Mouse (Mus musculus) E14TG2a.4 (cell line): Measurements from ENCODE around the gene Ntn4.

Source experiments
- H3K27me3 ChIP-seq: 2 replicates; pipeline ENCODE4 v1.6.1; 2014; ENCODE audit warnings: low read length, control low read depth; ENCODE audit not compliant: insufficient read depth
- H3K36me3 ChIP-seq: 2 replicates; pipeline ENCODE4 v1.6.1; 2014; ENCODE audit warnings: low read length, control low read depth; ENCODE audit not compliant: insufficient read depth
- H3K4me1 ChIP-seq: replicated peaks from 2 replicates; pipeline ENCODE4 v1.6.1; 2014; ENCODE audit warnings: low read depth, low read length, control low read depth
- H3K4me3 ChIP-seq: replicated peaks from 2 replicates; pipeline ENCODE4 v1.5.1; 2014; ENCODE audit warnings: mild to moderate bottlenecking, low read length
- H3K9me3 ChIP-seq: 2 replicates; pipeline ENCODE4 v1.6.1; 2014; ENCODE audit warnings: low read length, control low read depth
- CTCF ChIP-seq: conservative IDR thresholded peaks from 2 replicates; pipeline ENCODE4 v1.5.1; 2014; ENCODE audit warnings: low read length
- NANOG ChIP-seq: IDR thresholded peaks from 2 replicates; pipeline ENCODE4 v1.6.1; 2014; ENCODE audit warnings: borderline replicate concordance, low read length, mixed read lengths
- POU5F1 ChIP-seq: IDR thresholded peaks from 2 replicates; pipeline ENCODE4 v1.6.1; 2014; ENCODE audit warnings: low read length, borderline replicate concordance

Gene Ntn4

DNA sequence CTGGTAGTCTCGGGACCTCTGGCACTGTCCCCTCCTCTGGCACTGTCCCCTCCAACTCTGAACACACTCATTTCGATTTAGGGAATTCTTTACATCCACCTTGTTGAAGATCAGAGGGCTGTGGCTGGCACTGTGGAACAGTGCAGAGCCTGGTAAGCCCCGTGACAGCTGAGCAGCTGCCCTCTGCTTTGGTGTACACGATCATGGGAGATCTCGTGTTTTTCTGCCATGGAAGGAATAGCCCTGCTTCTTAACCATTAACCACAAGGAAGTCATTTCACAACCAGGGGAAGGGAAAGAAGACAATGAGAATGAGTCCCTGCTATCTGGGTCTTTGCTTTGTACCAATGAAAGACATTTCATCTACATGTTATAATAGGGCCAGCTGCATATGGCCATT is 21.5 kb downstream of the Ntn4 start:
- Histone ChIP-seq H3K9me3 (no peaks in the 10 kb centered on the region), H3K36me3 (no peaks in the 10 kb centered on the region), H3K4me3 (no peak overlapping the region), H3K27me3 (no peaks in the 10 kb centered on the region), H3K4me1 (peaks cover 16% of the 10 kb centered on the region)
- TF ChIP-seq CTCF (no peak), POU5F1 (no peak), NANOG (no peak)

DNA sequence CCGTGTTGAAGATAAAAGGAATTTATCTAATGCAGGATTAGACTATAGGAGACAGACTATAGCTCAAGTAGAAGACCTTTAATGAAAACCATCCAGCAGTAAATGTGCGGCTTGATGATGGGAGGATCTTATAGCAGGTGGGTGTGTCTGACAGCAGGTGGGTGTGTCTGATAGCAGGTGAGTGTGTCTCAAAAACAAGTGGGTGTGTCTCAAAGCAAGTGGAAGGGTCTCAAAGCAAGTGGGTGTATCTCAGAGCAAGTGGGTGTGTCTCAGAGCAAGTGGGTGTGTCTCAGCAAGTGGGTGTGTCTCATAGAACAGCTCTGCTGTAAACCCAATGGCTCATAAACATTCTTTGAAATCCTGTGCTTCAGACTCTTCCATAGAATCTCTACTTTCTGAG is 25.7 kb downstream of the Ntn4 start:
- H3K9me3 ChIP-seq: peaks cover 11% of the 10 kb centered on the region
- H3K4me1 ChIP-seq: peaks cover 17% of the 10 kb centered on the region
- no peaks in the 10 kb centered on the region for H3K36me3 ChIP-seq
- no peak for TF ChIP-seq NANOG
- no peak for TF ChIP-seq POU5F1
- H3K4me3 ChIP-seq: no peak overlapping the region
- H3K27me3 ChIP-seq: no peaks in the 10 kb centered on the region

DNA sequence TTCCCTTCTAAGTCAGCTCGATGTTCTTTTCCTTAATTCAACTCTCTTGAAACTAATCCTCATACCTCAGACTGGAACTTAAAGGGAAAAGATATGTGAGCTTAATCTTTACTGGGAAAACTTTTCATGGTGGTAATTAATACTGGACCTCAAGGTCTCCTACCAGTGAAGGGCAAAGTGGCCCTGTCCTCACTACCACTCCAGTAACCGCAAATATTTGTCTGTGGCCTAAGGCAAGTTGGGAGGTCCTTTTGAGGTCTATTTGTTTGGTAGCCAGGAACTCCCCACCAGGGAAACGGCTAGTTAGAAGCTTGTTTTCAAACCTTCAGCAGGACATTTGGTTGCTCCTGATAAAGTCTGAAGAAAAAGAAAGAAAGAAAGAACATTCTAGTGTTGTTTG is 26.5 kb downstream of the Ntn4 start:
- H3K9me3 ChIP-seq: peaks cover 11% of the 10 kb centered on the region
- H3K36me3 ChIP-seq: no peaks in the 10 kb centered on the region
- TF ChIP-seq NANOG (no peak), POU5F1 (no peak), CTCF (no peak)
- H3K4me1 ChIP-seq: peaks cover 21% of the 10 kb centered on the region
- no peaks in the 10 kb centered on the region for H3K27me3 ChIP-seq
- H3K4me3 ChIP-seq: no peak overlapping the region

GRCm38 (mm10) chr10:93672646-93673479 is 32.4 kb downstream of the Ntn4 start:
- Histone ChIP-seq H3K4me3 (no peak overlapping the region), H3K27me3 (no peaks in the 10 kb centered on the region), H3K36me3 (no peaks in the 10 kb centered on the region), H3K9me3 (peaks cover 11% of the 10 kb centered on the region), H3K4me1 (0 out of 2 replicates have a peak, but pooled peaks cover 3% of the 10 kb centered on the region)
- TF ChIP-seq POU5F1 (no peak), NANOG (no peak), CTCF (no peak)

- Histone ChIP-seq H3K27me3 (no peaks in the 10 kb centered on the region), H3K4me3 (no peak overlapping the region), H3K9me3 (no peaks in the 10 kb centered on the region), H3K4me1 (peaks cover 22% of the 10 kb centered on the region), H3K36me3 (no peaks in the 10 kb centered on the region)
- TF ChIP-seq POU5F1 (no peak), NANOG (no peak), CTCF (no peak)
Measured at GRCm38 (mm10) chr10:93679191-93680007, 38.9 kb downstream of the Ntn4 start.

DNA sequence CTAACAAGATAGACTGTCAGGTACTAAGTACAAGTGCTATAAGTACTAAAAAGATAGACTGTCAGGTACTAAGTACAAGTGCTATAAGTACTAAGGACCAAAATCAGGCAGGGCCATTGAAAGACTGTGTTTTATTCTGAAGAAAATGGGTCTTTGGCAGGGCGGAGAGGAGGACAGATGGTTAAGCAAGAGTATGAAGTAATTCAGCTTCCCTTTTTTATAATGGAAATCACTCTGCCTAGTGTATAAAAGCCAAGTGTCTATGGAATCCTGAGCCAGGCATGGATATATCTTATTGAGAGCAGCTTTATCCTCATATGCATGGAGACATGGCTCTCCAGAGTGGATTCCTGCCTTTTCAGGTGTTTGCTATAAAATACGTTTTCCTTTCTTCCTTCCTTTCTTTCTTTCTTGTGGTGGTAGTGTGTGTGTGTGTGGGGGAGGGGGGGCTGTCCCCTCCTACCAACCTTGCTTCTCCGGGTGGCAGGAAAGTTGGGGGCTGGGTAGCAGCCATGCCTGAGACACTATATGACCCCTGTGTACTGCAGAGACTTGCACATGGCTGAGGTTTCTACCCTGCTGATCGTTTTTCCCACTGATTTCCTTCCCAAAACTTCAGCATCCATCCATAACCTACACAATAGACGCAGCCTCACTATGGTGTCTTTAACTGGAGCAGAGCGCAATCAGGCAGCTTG is 40.3 kb downstream of the Ntn4 start:
- TF ChIP-seq NANOG (no peak), CTCF (no peak), POU5F1 (no peak)
- no peaks in the 10 kb centered on the region for H3K9me3 ChIP-seq
- no peak overlapping the region for H3K4me3 ChIP-seq
- peaks cover 22% of the 10 kb centered on the region for H3K4me1 ChIP-seq
- no peaks in the 10 kb centered on the region for H3K36me3 ChIP-seq
- H3K27me3 ChIP-seq: no peaks in the 10 kb centered on the region

GRCm38 (mm10) chr10:93682185-93682747 is 41.8 kb downstream of the Ntn4 start:
- H3K4me3 ChIP-seq: no peak overlapping the region
- no peak for TF ChIP-seq POU5F1
- TF ChIP-seq CTCF: no peak
- no peak for TF ChIP-seq NANOG
- peaks cover 22% of the 10 kb centered on the region for H3K4me1 ChIP-seq
- no peaks in the 10 kb centered on the region for H3K27me3 ChIP-seq
- no peaks in the 10 kb centered on the region for H3K36me3 ChIP-seq
- no peaks in the 10 kb centered on the region for H3K9me3 ChIP-seq

GRCm38 (mm10) chr10:93683185-93683584 is 42.7 kb downstream of the Ntn4 start:
- peaks cover 22% of the 10 kb centered on the region for H3K4me1 ChIP-seq
- TF ChIP-seq NANOG (no peak), POU5F1 (no peak), CTCF (no peak)
- no peaks in the 10 kb centered on the region for H3K36me3 ChIP-seq
- H3K4me3 ChIP-seq: no peak overlapping the region
- no peaks in the 10 kb centered on the region for H3K27me3 ChIP-seq
- no peaks in the 10 kb centered on the region for H3K9me3 ChIP-seq
